Mouse (Mus musculus): ENCODE data around the gene Fstl3. TPM values are rescaled to one million over a fixed set of nuclear protein-coding genes. Genes with fewer than 3 reads are reported as not detected.

Gene Fstl3
- polyA plus RNA-seq, 3 experiments from 2014 or later, result 0.21 to 1.2 TPM; not detected in 1

- no peak for ATAC-seq
Measured at GRCm38 (mm10) chr10:79762875-79763274, 14.2 kb upstream of the Fstl3 start.

GRCm38 (mm10) chr10:79764234-79764633, 12.8 kb upstream of the Fstl3 start:
- ATAC-seq, result no peak

- ATAC-seq, result no peak
Measured at GRCm38 (mm10) chr10:79765228-79765745, 11.8 kb upstream of the Fstl3 start.

- no peak for ATAC-seq
Measured at GRCm38 (mm10) chr10:79766001-79766507, 11.0 kb upstream of the Fstl3 start.

GRCm38 (mm10) chr10:79766508-79767325, 10.4 kb upstream of the Fstl3 start, which contains the start of gene Rnf126:
Rnf126 (minus strand) TSS chr10:79766952.
- peak; percentile 92 for ATAC-seq

GRCm38 (mm10) chr10:79767372-79768244, 9.5 kb upstream of the Fstl3 start:
- peak; percentile 33 for ATAC-seq

- no peak for ATAC-seq
Measured at GRCm38 (mm10) chr10:79768400-79768799, 8.7 kb upstream of the Fstl3 start.

GRCm38 (mm10) chr10:79769329-79769728, 7.7 kb upstream of the Fstl3 start:
- no peak for ATAC-seq

GRCm38 (mm10) chr10:79772320-79772719, 4.8 kb upstream of the Fstl3 start:
- no peak for ATAC-seq

GRCm38 (mm10) chr10:79773208-79773607, 3.9 kb upstream of the Fstl3 start:
- ATAC-seq, result no peak

GRCm38 (mm10) chr10:79774486-79775279, 2.4 kb upstream of the Fstl3 start:
- no peak for ATAC-seq

- ATAC-seq, result no peak
Measured at GRCm38 (mm10) chr10:79778006-79778405, 934 bp downstream of the Fstl3 start.

GRCm38 (mm10) chr10:79779193-79779592, 2.1 kb downstream of the Fstl3 start:
- no peak for ATAC-seq

GRCm38 (mm10) chr10:79779784-79780663, 3.0 kb downstream of the Fstl3 start:
- ATAC-seq, result peak; percentile 82

GRCm38 (mm10) chr10:79780664-79781015, 3.6 kb downstream of the Fstl3 start:
- ATAC-seq, result peak; percentile 60

- ATAC-seq, result no peak
Measured at GRCm38 (mm10) chr10:79781139-79781538, 4.1 kb downstream of the Fstl3 start.

GRCm38 (mm10) chr10:79781956-79782355, 4.9 kb downstream of the Fstl3 start:
- ATAC-seq, result no peak

GRCm38 (mm10) chr10:79783050-79783449, 6.0 kb downstream of the Fstl3 start:
- no peak for ATAC-seq

- no peak for ATAC-seq
Measured at GRCm38 (mm10) chr10:79783920-79784800, 7.1 kb downstream of the Fstl3 start.

All from inflammation-experienced regulatory T-cells, adult 6 months (primary cell).